ENCODE assay signal across 8 mouse cellular contexts in the genomic region with DNA sequence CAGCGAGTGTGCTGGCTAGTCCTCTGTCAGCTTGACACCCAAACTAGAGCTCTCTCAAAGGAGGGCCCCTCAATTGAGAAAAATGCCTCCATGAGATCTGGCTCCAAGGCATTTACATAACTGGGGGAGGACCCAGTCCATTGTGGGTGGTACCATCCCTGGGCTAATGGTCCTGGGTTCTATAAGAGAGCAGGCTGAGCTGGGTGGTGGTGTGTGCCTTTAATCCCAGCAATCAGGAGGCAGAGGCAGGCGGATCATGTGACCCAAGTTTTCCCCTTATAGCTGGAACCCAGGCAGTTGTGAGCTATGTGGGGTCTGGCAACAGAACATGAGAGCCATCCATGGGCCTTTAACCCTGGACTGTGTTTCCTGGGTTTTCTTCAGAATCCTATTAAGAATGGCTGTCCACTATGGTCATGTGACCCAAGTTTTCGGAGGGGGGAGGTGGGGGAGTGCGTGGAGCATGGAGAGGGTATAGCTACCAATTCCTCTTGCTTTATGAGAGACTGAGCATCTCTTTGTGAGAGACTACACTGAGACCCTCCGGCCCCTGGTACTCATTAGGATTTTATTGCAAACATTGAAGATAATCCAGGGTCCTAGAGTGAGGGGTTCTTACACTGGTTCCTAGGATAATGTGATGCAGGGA. TPM values are rescaled to one million over a fixed set of nuclear protein-coding genes. Genes with fewer than 3 reads are reported as not detected.
DNase-seq lines count a peak whose midpoint lies in the region; ATAC-seq lines count a peak whose summit lies in the region.

No protein-coding gene starts in this region.

- H3K4me1 ChIP-seq in lung, embryonic 15.5 days: peaks cover 52% of the 10 kb centered on the region
- H3K4me1 ChIP-seq in embryonic facial prominence, embryonic 14.5 days (ENCODE audit: control insufficient read depth, insufficient read depth, low read length): peaks cover 4% of the 10 kb centered on the region; the same call in 1 of the 2 replicates
- H3K4me1 ChIP-seq in midbrain, embryonic 11.5 days (ENCODE audit: control insufficient read depth, insufficient read depth, low read length): peaks cover 9% of the 10 kb centered on the region

- H3K27ac ChIP-seq in lung, embryonic 15.5 days: peak overlapping the region; percentile 76
- H3K27ac ChIP-seq in embryonic facial prominence, embryonic 14.5 days (replicated peaks; ENCODE audit: low read depth, low read length): peak overlapping the region; percentile 76
- peak overlapping the region; percentile 76 for H3K27ac ChIP-seq in midbrain, embryonic 11.5 days (ENCODE audit: low read depth, low read length)

- ATAC-seq in lung, embryonic 15.5 days (ENCODE audit: borderline replicate concordance, extremely low read depth, low FRiP score, low TSS enrichment): peak; percentile 21
- peak; percentile 15; the same call in 1 of the 2 replicates for ATAC-seq in embryonic facial prominence, embryonic 14.5 days (ENCODE audit: low read depth)
- ATAC-seq in midbrain, embryonic 11.5 days (ENCODE audit: low FRiP score): peak; percentile 60

- peak overlapping the region; percentile 67 for H3K4me2 ChIP-seq in lung, embryonic 15.5 days
- peak overlapping the region; percentile 71 for H3K4me2 ChIP-seq in embryonic facial prominence, embryonic 14.5 days (ENCODE audit: low read depth, low read length)
- peak overlapping the region; percentile 90 for H3K4me2 ChIP-seq in midbrain, embryonic 11.5 days

- WGBS in lung, embryonic 15.5 days: 28% methylated on average over 5 of the region's 5 CpGs
- 24% methylated on average over 5 of the region's 5 CpGs for WGBS in embryonic facial prominence, embryonic 14.5 days
- 28% methylated on average over 5 of the region's 5 CpGs for WGBS in midbrain, embryonic 11.5 days

- no peaks in the 10 kb centered on the region for H3K9me3 ChIP-seq in lung, embryonic 15.5 days
- H3K9me3 ChIP-seq in embryonic facial prominence, embryonic 14.5 days (ENCODE audit: control insufficient read depth, low read length): no peaks in the 10 kb centered on the region
- H3K9me3 ChIP-seq in midbrain, embryonic 11.5 days (ENCODE audit: control insufficient read depth, low read length): no peaks in the 10 kb centered on the region

- peak overlapping the region; percentile 69 for H3K4me3 ChIP-seq in lung, embryonic 15.5 days
- peak overlapping the region; percentile 60 for H3K4me3 ChIP-seq in embryonic facial prominence, embryonic 14.5 days (ENCODE audit: low read depth, low read length)
- peak overlapping the region; percentile 66 for H3K4me3 ChIP-seq in midbrain, embryonic 11.5 days (ENCODE audit: low read depth, low read length)

- DNase-seq in lung, postnatal 36 days: no peak
- no peak for DNase-seq in embryonic facial prominence, embryonic 14.5 days (ENCODE audit: low spot score)
- DNase-seq in induced T-regulatory cell, adult 2 months (ENCODE audit: low read depth): peak; percentile 16
- no peak for DNase-seq in midbrain, embryonic 11.5 days (ENCODE audit: low spot score, missing footprints)
- DNase-seq in gastrocnemius, adult 18-20 months (ENCODE audit: low spot score): no peak
- no peak for DNase-seq in adrenal gland, postnatal 25 days
- no peak for DNase-seq in adrenal gland, postnatal 10 days

- peak overlapping the region; percentile 68 for H3K9ac ChIP-seq in lung, embryonic 15.5 days
- H3K9ac ChIP-seq in embryonic facial prominence, embryonic 14.5 days (ENCODE audit: low read depth, low read length): peak overlapping the region; percentile 73
- H3K9ac ChIP-seq in midbrain, embryonic 11.5 days (ENCODE audit: low read length): peak overlapping the region; percentile 70

- H3K27me3 ChIP-seq in lung, embryonic 15.5 days: no peaks in the 10 kb centered on the region
- H3K27me3 ChIP-seq in embryonic facial prominence, embryonic 14.5 days (replicated peaks; ENCODE audit: control insufficient read depth, insufficient read depth, low read length): no peaks in the 10 kb centered on the region
- H3K27me3 ChIP-seq in midbrain, embryonic 11.5 days (ENCODE audit: control insufficient read depth, insufficient read depth, low read length): no peaks in the 10 kb centered on the region

- H3K36me3 ChIP-seq in lung, embryonic 15.5 days: peaks cover 23% of the 10 kb centered on the region
- peaks cover 32% of the 10 kb centered on the region for H3K36me3 ChIP-seq in embryonic facial prominence, embryonic 14.5 days (ENCODE audit: control insufficient read depth, insufficient read depth, low read length)
- H3K36me3 ChIP-seq in midbrain, embryonic 11.5 days (ENCODE audit: control insufficient read depth, insufficient read depth, low read length): peaks cover 18% of the 10 kb centered on the region

RNA-seq across cellular contexts. Expression of a gene that starts 5.0 kb away (rescaled TPM):
- 4.7 and 5.1 TPM in 2 replicates for polyA plus RNA-seq in lung, embryonic 15.5 days (2015; fragmentation: Nextera tagmentation; extraction: Ambion mirVana)
- 0.77 and 0.97 TPM in 2 replicates for polyA plus RNA-seq in embryonic facial prominence, embryonic 14.5 days (2014; fragmentation: Nextera tagmentation; extraction: Ambion mirVana)
- polyA plus RNA-seq in midbrain, embryonic 11.5 days (2014; fragmentation: Nextera tagmentation; extraction: Ambion mirVana): 0.22 and 0.26 TPM in 2 replicates
- total RNA-seq in gastrocnemius, adult 18-20 months (2021): 1 to 10 TPM; 1.6 TPM
- 8.8 and 9.4 TPM in 2 replicates for total RNA-seq in adrenal gland, postnatal 25 days (2021)
- 10 to 100 TPM; 10.7 to 13.6 TPM for total RNA-seq in adrenal gland, postnatal 10 days (2021)

RNA-seq across cellular contexts. Expression of a gene that starts 8.4 kb away (rescaled TPM):
- 291 and 292 TPM in 2 replicates for polyA plus RNA-seq in lung, embryonic 15.5 days (2015; fragmentation: Nextera tagmentation; extraction: Ambion mirVana)
- polyA plus RNA-seq in embryonic facial prominence, embryonic 14.5 days (2014; fragmentation: Nextera tagmentation; extraction: Ambion mirVana): 266 and 270 TPM in 2 replicates
- 320 and 332 TPM in 2 replicates for polyA plus RNA-seq in midbrain, embryonic 11.5 days (2014; fragmentation: Nextera tagmentation; extraction: Ambion mirVana)
- total RNA-seq in gastrocnemius, adult 18-20 months (2021): 100 to 1,000 TPM; 173 to 186 TPM
- total RNA-seq in adrenal gland, postnatal 25 days (2021): 150 and 200 TPM in 2 replicates
- total RNA-seq in adrenal gland, postnatal 10 days (2021): 100 to 1,000 TPM; 164 to 186 TPM

RNA-seq across cellular contexts. Expression of a gene that starts 25.4 kb away (rescaled TPM):
- polyA plus RNA-seq in lung, embryonic 15.5 days (2015; fragmentation: Nextera tagmentation; extraction: Ambion mirVana): 55.9 and 58.9 TPM in 2 replicates
- 51.1 and 62.2 TPM in 2 replicates for polyA plus RNA-seq in embryonic facial prominence, embryonic 14.5 days (2014; fragmentation: Nextera tagmentation; extraction: Ambion mirVana)
- polyA plus RNA-seq in midbrain, embryonic 11.5 days (2014; fragmentation: Nextera tagmentation; extraction: Ambion mirVana): 21.4 and 23.1 TPM in 2 replicates
- total RNA-seq in gastrocnemius, adult 18-20 months (2021): 10 to 100 TPM; 16.8 to 19.7 TPM
- total RNA-seq in adrenal gland, postnatal 25 days (2021): 66.7 and 90.3 TPM in 2 replicates
- 10 to 100 TPM; 43.5 to 49.6 TPM for total RNA-seq in adrenal gland, postnatal 10 days (2021)

RNA-seq across cellular contexts. Expression of a gene that starts 26.4 kb away (rescaled TPM):
- 101 and 102 TPM in 2 replicates for polyA plus RNA-seq in lung, embryonic 15.5 days (2015; fragmentation: Nextera tagmentation; extraction: Ambion mirVana)
- 76.6 and 85.8 TPM in 2 replicates for polyA plus RNA-seq in embryonic facial prominence, embryonic 14.5 days (2014; fragmentation: Nextera tagmentation; extraction: Ambion mirVana)
- polyA plus RNA-seq in midbrain, embryonic 11.5 days (2014; fragmentation: Nextera tagmentation; extraction: Ambion mirVana): 91.1 and 92.1 TPM in 2 replicates
- 10 to 100 TPM; 73.3 to 76.9 TPM for total RNA-seq in gastrocnemius, adult 18-20 months (2021)
- total RNA-seq in adrenal gland, postnatal 25 days (2021): 74.8 and 85.9 TPM in 2 replicates
- total RNA-seq in adrenal gland, postnatal 10 days (2021): 10 to 100 TPM; 60.1 to 61.0 TPM

RNA-seq across cellular contexts. Expression of a gene that starts 53.5 kb away (rescaled TPM):
- polyA plus RNA-seq in lung, embryonic 15.5 days (2015; fragmentation: Nextera tagmentation; extraction: Ambion mirVana): 84.6 and 87.1 TPM in 2 replicates
- 73.8 and 93.3 TPM in 2 replicates for polyA plus RNA-seq in embryonic facial prominence, embryonic 14.5 days (2014; fragmentation: Nextera tagmentation; extraction: Ambion mirVana)
- polyA plus RNA-seq in midbrain, embryonic 11.5 days (2014; fragmentation: Nextera tagmentation; extraction: Ambion mirVana): 111 and 114 TPM in 2 replicates
- total RNA-seq in gastrocnemius, adult 18-20 months (2021): 1 to 10 TPM; 4.4 to 5.3 TPM
- 31.3 and 35.6 TPM in 2 replicates for total RNA-seq in adrenal gland, postnatal 25 days (2021)
- 10 to 100 TPM; 24.5 to 27.5 TPM for total RNA-seq in adrenal gland, postnatal 10 days (2021)
